Mouse (Mus musculus) testis, postnatal 14 days (tissue): ENCODE results near the gene Olfr585.

ENCODE experiments used
- DNase-seq: peaks from one replicate; pipeline ENCODE4 v3.0.0; 2021; ENCODE audit warnings: low spot score

Gene Olfr585

DNA sequence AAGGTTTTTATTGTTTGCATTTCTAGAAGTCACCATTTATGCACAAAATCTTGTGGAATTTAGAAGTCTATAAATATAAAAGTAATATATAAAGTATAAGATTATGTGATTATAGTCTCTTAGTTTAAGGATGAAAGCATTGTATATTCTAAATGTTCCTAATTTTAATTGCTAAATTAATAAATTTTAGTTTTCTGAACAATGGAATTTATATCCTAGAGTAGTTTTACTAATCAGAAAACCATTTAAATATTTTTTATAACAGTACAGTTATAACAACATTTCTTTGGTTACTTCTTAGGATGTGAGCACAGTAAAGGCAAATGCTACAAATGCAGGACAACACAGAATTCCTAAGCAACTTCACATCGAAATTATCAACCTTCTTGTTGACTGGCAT, at the start of gene Olfr585:
Gene Olfr585, plus strand, starts transcription at position 301 of the 400 bp plus-strand sequence.
- DNase-seq = no peak

- no peak for DNase-seq
Observed at GRCm38 (mm10) chr7:103051000-103051399, 46.5 kb upstream of the Olfr585 start, which contains the start of gene Olfr583. Olfr583 (plus strand) TSS chr7:103051300.

GRCm38 (mm10) chr7:103081585-103081984, 15.9 kb upstream of the Olfr585 start, which contains the start of gene Olfr584:
Olfr584 (plus strand) TSS chr7:103081885.
- no peak for DNase-seq

GRCm38 (mm10) chr7:103119406-103119805, 21.9 kb downstream of the Olfr585 start:
- DNase-seq = no peak

- no peak for DNase-seq
Observed at GRCm38 (mm10) chr7:103125538-103125937, 28.0 kb downstream of the Olfr585 start, which contains the start of gene Olfr586. Olfr586 (minus strand) TSS chr7:103125638.

DNA sequence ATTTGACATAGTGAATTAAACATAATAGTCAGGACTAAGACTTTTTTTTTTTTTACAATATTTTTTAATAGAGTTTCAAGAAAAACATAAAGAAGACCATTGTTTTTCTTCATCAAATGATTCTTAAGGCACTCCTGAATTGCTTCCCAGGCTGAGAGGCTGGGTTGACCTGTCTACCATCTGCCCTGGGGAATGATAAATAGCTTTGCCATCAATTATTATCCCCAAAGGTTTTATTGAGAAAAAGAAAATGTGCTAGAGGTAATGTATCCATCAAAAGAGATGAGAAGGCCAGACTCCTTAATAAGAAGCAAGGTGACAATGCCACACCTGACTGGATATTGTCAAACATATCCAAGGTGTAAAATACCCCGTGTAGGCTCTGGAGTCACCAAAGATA, 43.1 kb downstream of the Olfr585 start, which contains the start of gene Olfr588-ps1:
Gene Olfr588-ps1, plus strand, starts transcription at position 301 of the 400 bp plus-strand sequence.
- DNase-seq = no peak
